Mouse (Mus musculus) intestine, embryonic 14.5 days (tissue): ENCODE measurements around the gene Cntrob. TPM values are rescaled to one million over a fixed set of nuclear protein-coding genes. Genes with fewer than 3 reads are reported as not detected.

Source experiments
- ATAC-seq: fragments of 200-750 bp; cut with Nextera tagmentation; replicated peaks from 2 replicates; pipeline ENCODE4 v1.8.0; 2017; ENCODE audit warnings: low read depth, moderate number of reproducible peaks, moderate TSS enrichment, moderate library complexity; ENCODE audit not compliant: low FRiP score, low TSS enrichment
- DNase-seq: peaks from one replicate; pipeline ENCODE4 v3.0.0-alpha.2; 2018; ENCODE audit warnings: low spot score
- H3K27ac ChIP-seq: fragments of 300-500 bp; sonication (generic); 2 replicates; pipeline ENCODE4 v1.5.1; 2014; ENCODE audit warnings: low read depth, mild to moderate bottlenecking, control low read depth
- H3K27me3 ChIP-seq: fragments of 300-500 bp; sonication (generic); replicated peaks from 2 replicates; pipeline ENCODE4 v1.6.1; 2014; ENCODE audit warnings: low read length, control low read depth; ENCODE audit not compliant: control insufficient read depth, insufficient read depth
- H3K36me3 ChIP-seq: fragments of 300-500 bp; sonication (generic); 2 replicates; pipeline ENCODE4 v1.6.1; 2014; ENCODE audit warnings: low read length, control low read depth; ENCODE audit not compliant: control insufficient read depth, insufficient read depth
- H3K4me1 ChIP-seq: fragments of 300-500 bp; sonication (generic); replicated peaks from 2 replicates; pipeline ENCODE4 v1.6.1; 2014; ENCODE audit warnings: low read length, control low read depth, mixed read lengths; ENCODE audit not compliant: control insufficient read depth, insufficient read depth
- H3K4me2 ChIP-seq: fragments of 300-500 bp; sonication (generic); 2 replicates; pipeline ENCODE4 v1.6.1; 2014; ENCODE audit warnings: low read length
- H3K4me3 ChIP-seq: fragments of 300-500 bp; sonication (generic); 2 replicates; pipeline ENCODE4 v1.5.1; 2014; ENCODE audit warnings: low read depth, low read length, control low read depth, mixed read lengths
- H3K9ac ChIP-seq: fragments of 300-500 bp; sonication (generic); 2 replicates; pipeline ENCODE4 v1.6.1; 2014; ENCODE audit warnings: mild to moderate bottlenecking, low read length
- H3K9me3 ChIP-seq: fragments of 300-500 bp; sonication (generic); 2 replicates; pipeline ENCODE4 v1.6.1; 2016; ENCODE audit warnings: low read length, control low read depth; ENCODE audit not compliant: control insufficient read depth
- WGBS: fragments of 180-500 bp; shearing (Covaris S2); extraction: QIAGEN DNeasy Blood & Tissue Kit; methylation state at CpG from one replicate; pipeline ENCODE4 v1.1.7; 2014; 5-methylcytosine and 5-hydroxymethylcytosine counted together
- polyA plus RNA-seq: library from polyadenylated mRNA; unstranded; fragments of >200 nt; fragmentation: Nextera tagmentation; extraction: Ambion mirVana; gene quantifications from 2 replicates; pipeline ENCODE4 v1.2.1, GENCODE M21; 2014

Gene Cntrob
- polyA plus RNA-seq, 1 experiment from 2014 or later = 15.5 TPM

DNA sequence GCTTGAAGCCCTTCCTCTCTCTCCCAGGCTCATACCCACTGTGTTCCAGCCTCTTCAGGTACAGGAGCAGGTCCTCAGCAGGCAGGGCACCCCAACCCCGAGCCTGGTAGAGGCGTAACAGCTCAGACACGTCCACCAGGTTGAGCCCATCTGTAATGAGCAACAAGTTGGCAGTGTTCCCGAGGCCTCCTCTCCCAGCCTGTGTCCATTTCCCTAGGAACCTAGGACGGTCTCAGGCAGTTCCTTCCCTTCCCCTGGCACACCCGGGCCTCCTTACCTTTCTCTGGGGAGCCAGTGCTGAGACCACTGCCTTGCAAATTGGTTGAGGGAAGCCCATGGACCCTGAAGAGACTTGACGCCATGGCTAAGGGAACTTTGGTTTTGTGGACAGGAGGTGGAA lies 20.8 kb downstream of the Cntrob start:
- Histone ChIP-seq H3K27ac (no peak overlapping the region), H3K4me2 (no peak overlapping the region), H3K9ac (no peak overlapping the region), H3K36me3 (peaks cover 80% of the 10 kb centered on the region), H3K27me3 (no peaks in the 10 kb centered on the region), H3K9me3 (no peaks in the 10 kb centered on the region), H3K4me1 (no peaks in the 10 kb centered on the region), H3K4me3 (no peak overlapping the region)
- ATAC-seq = no peak
- WGBS = 84% methylated on average over 7 of the region's 7 CpGs
- DNase-seq = no peak

DNA sequence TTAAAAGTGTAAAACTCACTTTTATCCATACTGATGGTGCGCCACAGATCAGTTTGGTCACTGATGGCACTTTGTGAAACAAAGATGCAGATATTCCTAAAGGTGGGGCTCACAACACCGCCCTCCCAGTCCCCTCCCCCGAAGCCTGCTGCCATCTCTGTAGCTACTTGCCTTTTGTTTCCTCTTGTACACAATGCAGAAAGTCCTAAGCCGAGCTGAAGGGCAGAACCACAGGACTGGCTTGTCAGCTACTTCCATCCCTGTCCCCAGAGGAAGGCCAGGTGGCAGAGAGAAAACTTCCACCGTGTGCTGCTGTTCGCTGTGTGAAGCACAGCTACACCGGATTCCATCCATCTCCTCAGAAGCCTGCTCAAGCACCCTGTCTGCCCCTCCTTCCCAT lies 25.3 kb downstream of the Cntrob start:
- Histone ChIP-seq H3K4me3 (no peak overlapping the region), H3K4me2 (no peak overlapping the region), H3K9me3 (no peaks in the 10 kb centered on the region), H3K4me1 (no peaks in the 10 kb centered on the region), H3K27me3 (no peaks in the 10 kb centered on the region), H3K36me3 (peaks cover 46% of the 10 kb centered on the region), H3K9ac (no peak overlapping the region), H3K27ac (no peak overlapping the region)
- ATAC-seq (no peak), DNase-seq (no peak)
- 78% methylated on average over 7 of the region's 7 CpGs for WGBS

DNA sequence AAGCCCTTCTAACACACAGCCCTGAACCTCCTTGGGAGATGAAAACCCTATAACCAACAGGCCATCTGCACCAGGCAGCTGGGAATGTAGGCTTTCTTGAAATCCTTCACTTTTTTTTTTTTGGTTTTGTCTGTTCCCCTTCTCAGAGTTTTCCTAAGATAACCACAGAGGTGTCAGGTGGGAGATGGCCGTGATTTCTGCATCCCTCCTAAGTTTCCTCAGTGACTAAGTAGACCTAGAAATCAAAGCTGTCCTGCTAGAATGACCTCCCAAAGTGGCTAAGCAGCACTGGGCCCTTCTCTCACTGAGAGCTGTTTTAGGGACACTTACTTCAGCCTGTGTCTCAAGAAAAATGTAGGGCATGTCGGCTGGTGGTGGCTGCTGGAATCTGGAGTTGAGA lies 25.8 kb downstream of the Cntrob start:
- peaks cover 42% of the 10 kb centered on the region for H3K36me3 ChIP-seq
- H3K9ac ChIP-seq = no peak overlapping the region
- H3K9me3 ChIP-seq = no peaks in the 10 kb centered on the region
- H3K4me3 ChIP-seq = no peak overlapping the region
- H3K27me3 ChIP-seq = no peaks in the 10 kb centered on the region
- no peak overlapping the region for H3K27ac ChIP-seq
- H3K4me1 ChIP-seq = no peaks in the 10 kb centered on the region
- ATAC-seq (no peak), DNase-seq (no peak)
- no peak overlapping the region for H3K4me2 ChIP-seq
- WGBS = 83% methylated on average over 2 of the region's 2 CpGs

DNA sequence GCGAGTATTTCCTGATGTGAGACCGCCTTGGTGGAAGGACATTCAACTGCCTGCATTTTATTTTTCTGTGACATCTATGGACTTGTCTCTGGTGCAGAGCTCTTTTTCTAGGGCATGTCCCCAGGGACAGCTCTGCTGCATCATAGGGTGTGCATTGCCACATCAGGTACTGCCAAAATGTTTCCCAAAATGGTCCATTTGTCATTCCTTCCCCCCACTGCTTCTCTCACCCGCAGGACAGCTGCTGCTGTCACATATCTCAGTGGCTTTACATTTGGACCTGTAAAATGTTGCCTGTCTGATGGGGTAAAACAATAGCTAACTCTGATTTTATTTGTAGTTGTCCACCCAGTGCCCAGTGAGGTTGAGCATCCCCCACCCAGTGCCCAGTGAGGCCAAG lies 28.3 kb downstream of the Cntrob start:
- 83% methylated on average over 3 of the region's 3 CpGs for WGBS
- Histone ChIP-seq H3K27me3 (no peaks in the 10 kb centered on the region), H3K9ac (no peak overlapping the region), H3K4me1 (no peaks in the 10 kb centered on the region), H3K4me2 (no peak overlapping the region), H3K36me3 (peaks cover 25% of the 10 kb centered on the region), H3K27ac (no peak overlapping the region), H3K4me3 (no peak overlapping the region), H3K9me3 (no peaks in the 10 kb centered on the region)
- DNase-seq (no peak), ATAC-seq (no peak)

DNA sequence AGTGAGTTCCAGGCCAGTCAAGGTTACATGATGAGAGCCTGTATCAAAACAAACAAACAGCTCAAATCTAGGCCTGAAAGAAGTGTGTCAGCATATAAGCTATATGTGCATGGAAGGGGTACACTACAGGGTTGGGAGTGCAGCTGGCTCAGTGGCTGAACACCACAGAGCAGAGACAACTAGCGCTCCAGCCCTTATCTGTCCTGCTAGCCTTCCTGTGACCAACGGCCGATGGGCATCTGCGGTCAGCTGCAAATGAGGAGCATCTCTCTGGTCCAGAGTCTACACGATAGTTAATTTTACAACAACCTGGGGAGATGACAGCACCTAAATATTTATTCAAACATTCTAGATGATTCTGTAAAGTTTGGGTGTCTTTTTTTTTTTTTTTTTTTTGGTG lies 32.5 kb downstream of the Cntrob start:
- Histone ChIP-seq H3K27ac (no peak overlapping the region), H3K4me2 (no peak overlapping the region), H3K4me1 (no peaks in the 10 kb centered on the region), H3K4me3 (no peak overlapping the region), H3K9me3 (no peaks in the 10 kb centered on the region), H3K9ac (no peak overlapping the region), H3K27me3 (no peaks in the 10 kb centered on the region), H3K36me3 (no peaks in the 10 kb centered on the region)
- 91% methylated on average over 5 of the region's 5 CpGs for WGBS
- ATAC-seq (no peak), DNase-seq (no peak)

DNA sequence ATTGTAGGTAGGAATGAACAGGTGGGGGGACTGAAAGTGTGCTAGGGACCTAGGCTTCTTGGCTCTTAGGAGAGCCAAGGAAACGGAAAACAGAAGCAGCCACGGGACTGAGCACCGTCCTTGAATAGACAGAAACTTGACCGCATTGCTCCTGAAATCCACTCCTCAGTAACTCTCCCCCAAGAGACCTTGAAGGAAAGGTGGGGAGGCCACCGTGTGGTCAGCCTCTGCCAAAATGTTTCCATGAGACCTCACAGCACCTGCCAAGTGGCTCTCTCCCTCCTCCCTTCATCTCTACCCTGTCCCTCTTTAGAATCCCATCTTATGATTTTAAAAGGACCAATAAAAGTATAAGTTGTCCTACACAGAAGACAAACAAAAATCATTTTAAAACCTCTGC lies 46.3 kb downstream of the Cntrob start:
- H3K27me3 ChIP-seq = no peaks in the 10 kb centered on the region
- 63% methylated on average over 5 of the region's 5 CpGs for WGBS
- H3K27ac ChIP-seq = no peak overlapping the region
- H3K4me2 ChIP-seq = no peak overlapping the region
- DNase-seq (no peak), ATAC-seq (no peak)
- H3K4me3 ChIP-seq = no peak overlapping the region
- no peak overlapping the region for H3K9ac ChIP-seq
- H3K9me3 ChIP-seq = no peaks in the 10 kb centered on the region
- H3K36me3 ChIP-seq = no peaks in the 10 kb centered on the region
- no peaks in the 10 kb centered on the region; the same call in 1 of the 2 replicates for H3K4me1 ChIP-seq

DNA sequence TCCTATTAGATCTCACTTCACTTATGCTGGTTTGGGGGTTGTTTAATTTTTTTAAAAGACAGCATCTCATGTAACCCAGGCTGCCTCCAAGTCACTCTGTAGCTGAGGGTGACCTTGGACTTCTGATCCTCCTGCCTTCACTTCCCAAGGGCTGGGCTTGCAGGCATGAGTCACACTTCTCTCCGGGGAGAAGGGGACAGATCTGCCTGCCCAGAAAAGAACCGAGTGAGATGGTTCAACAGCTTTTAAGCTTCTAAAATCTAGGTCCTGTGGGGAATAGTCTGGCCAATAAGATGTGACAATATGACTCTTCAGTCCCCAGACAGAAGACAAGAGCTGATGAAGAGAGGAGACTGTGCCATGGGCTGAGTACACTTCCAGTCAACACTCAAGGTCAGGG lies 47.5 kb downstream of the Cntrob start:
- WGBS = 52% methylated on average over 2 of the region's 2 CpGs

DNA sequence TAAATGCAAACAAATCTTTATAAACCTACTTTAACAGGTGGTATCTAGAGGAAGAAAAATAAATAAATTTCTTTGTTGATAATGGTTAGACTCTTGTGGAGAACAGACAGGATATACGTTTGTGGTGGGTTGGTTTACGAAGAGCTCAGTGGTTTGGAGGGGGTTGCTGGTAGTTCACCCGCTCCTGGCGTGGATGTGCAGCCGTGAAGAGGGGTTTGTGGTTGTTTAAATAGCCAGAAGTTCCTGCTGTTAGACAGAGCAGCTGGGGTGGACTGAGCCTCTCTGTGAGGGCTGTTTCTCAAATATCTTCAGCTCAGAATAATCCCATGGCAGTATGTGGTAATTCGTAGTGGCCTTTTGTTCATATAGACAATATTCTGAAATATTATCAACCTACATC lies 47.9 kb downstream of the Cntrob start:
- no peak overlapping the region for H3K4me3 ChIP-seq
- no peak overlapping the region for H3K9ac ChIP-seq
- H3K4me1 ChIP-seq = no peaks in the 10 kb centered on the region; the same call in 1 of the 2 replicates
- no peaks in the 10 kb centered on the region for H3K36me3 ChIP-seq
- no peaks in the 10 kb centered on the region for H3K9me3 ChIP-seq
- no peak for ATAC-seq
- H3K4me2 ChIP-seq = no peak overlapping the region
- no peak overlapping the region for H3K27ac ChIP-seq
- 63% methylated on average over 6 of the region's 6 CpGs for WGBS
- DNase-seq = no peak
- H3K27me3 ChIP-seq = no peaks in the 10 kb centered on the region

More for the DNA sequence above, 47.5 kb downstream of the Cntrob start:
- no peaks in the 10 kb centered on the region for H3K27me3 ChIP-seq
- H3K27ac ChIP-seq = no peak overlapping the region
- no peaks in the 10 kb centered on the region; the same call in 1 of the 2 replicates for H3K4me1 ChIP-seq
- H3K4me3 ChIP-seq = no peak overlapping the region
- H3K4me2 ChIP-seq = no peak overlapping the region
- DNase-seq = no peak
- ATAC-seq = no peak
- H3K9me3 ChIP-seq = no peaks in the 10 kb centered on the region
- H3K36me3 ChIP-seq = no peaks in the 10 kb centered on the region
- H3K9ac ChIP-seq = no peak overlapping the region

DNA sequence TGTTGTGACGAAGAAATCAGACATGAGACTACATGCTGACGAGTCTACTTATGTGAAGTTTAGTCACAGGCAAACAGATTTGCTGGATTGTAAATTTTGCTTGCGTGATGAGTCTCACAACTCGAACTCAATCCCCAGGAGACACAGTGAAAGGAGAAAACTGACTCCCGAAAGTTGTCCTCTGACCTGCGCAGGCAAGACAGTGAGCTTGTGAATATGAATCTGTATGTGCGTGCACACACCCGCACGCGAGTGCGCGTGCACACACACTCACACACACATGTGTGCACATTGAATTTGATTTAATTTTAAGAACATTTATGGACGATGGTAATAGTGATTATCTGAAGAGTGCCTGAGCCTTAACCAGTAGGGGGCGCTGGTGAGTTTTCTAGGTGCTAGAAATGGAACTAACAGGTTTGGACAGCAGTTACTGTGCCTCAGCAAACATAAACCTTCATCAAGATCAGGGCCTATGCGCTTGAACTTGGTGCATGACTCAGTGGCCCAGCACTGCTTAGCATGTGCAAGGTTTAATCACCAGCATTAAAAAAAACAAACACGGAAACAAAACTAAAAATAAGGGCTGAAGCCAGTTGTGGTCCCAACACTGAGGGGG lies 51.3 kb downstream of the Cntrob start:
- Histone ChIP-seq H3K36me3 (no peaks in the 10 kb centered on the region), H3K4me2 (no peak overlapping the region), H3K4me3 (no peak overlapping the region), H3K27me3 (no peaks in the 10 kb centered on the region), H3K4me1 (no peaks in the 10 kb centered on the region; the same call in none of the 2 replicates), H3K27ac (no peak overlapping the region), H3K9ac (no peak overlapping the region), H3K9me3 (no peaks in the 10 kb centered on the region)
- 41% methylated on average over 16 of the region's 16 CpGs for WGBS
- DNase-seq (peak; percentile 92), ATAC-seq (no peak)
